ENCODE assay signal across 17 mouse cellular contexts in the genomic region with DNA sequence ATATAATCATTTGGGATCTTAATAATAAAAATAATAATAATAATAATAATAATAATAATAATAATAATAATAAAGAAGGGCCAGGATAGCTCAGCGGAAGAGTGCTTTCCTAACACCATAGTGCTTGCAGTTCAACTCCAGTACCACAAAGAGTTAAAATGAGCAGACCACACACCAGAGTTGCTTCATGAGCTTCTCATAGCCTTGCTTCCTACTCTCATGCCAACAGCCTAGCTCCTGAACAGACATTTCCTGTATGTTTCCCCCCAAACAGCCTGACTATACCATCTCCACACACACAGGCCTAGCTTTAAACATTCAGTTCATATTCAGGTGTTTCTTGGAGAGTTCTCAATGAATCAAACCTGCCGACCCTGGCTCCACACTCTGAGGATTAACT.
"Had no signal": no experiment of that assay in that cellular context is flagged by ENCODE, and none has a peak within 500 bp of the region (broad histone marks: within the 10 kb centered on the region; RNA-seq: fewer than 3 reads in every experiment).

No protein-coding gene starts in this region.

- H3K36me3 ChIP-seq: midbrain, embryonic 10.5 days; midbrain, embryonic 12.5 days; neural tube, embryonic 13.5 days had no signal

- ATAC-seq: midbrain, embryonic 16.5 days had no signal

- H3K27me3 ChIP-seq: midbrain, embryonic 12.5 days; neural tube, embryonic 13.5 days had no signal

- H3K4me1 ChIP-seq: midbrain, embryonic 10.5 days; midbrain, embryonic 12.5 days; neural tube, embryonic 13.5 days had no signal

- H3K4me3 ChIP-seq: midbrain, embryonic 10.5 days; midbrain, embryonic 12.5 days; myocyte; neural tube, embryonic 13.5 days had no signal

- DNase-seq: lung, adult 18-20 months; lung, embryonic 14.5 days; lung, postnatal 10 days; lung, postnatal 4 days; midbrain, embryonic 14.5 days; right cerebral cortex, adult 18-20 months; right cerebral cortex, postnatal 25 days; right cerebral cortex, postnatal 4 days; spleen, adult 18-20 months; thymus, adult 18-20 months; thymus, postnatal 14 days; thymus, postnatal 36 days had no signal

- H3K27ac ChIP-seq: midbrain, embryonic 10.5 days; midbrain, embryonic 12.5 days; neural tube, embryonic 13.5 days had no signal
